Mouse (Mus musculus): ENCODE data around the gene Zfr. TPM values are rescaled to one million over a fixed set of nuclear protein-coding genes. Genes with fewer than 3 reads are reported as not detected.
"Not testable (repeated sequence)": the region's sequence is repeated elsewhere in the genome, so short reads cannot be mapped to it uniquely, and the experiment has no call there.

The Zfr gene
- polyA plus RNA-seq, 1 experiment from 2014 or later, result 128 TPM

DNA sequence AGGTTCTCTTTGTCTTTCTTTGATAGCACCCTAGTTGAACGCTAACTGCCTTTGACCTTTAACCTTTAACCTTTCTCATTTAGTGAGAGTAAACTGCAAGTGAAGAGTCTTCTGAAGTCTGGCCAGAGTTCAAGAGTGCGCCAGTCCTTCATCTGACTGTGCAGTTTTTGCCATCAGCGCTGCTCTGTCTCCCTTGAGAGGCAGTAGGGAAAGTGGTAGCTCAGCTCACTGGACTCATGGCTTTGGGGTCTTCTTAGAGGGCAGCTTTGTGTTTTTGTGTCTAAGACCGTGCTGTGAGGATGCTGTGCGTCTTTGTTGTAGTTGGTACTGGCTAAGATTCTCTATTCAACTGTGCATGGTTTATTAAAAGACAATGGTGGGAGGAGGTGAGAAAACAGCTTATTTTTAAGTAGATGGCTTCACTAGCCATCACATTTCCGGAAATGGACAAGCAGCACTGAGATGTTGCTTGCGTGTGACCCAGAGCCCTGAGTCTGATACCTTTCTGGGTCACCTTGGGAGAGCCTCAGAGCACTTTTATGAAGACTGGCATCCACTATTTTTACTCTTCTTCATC lies 89.1 kb downstream of the Zfr start:
- Histone ChIP-seq H3K27ac (no peak overlapping the region), H3K4me2 (peak overlapping the region; percentile 63; the same call in 1 of the 2 replicates), H3K27me3 (no peaks in the 10 kb centered on the region), H3K4me3 (no peak overlapping the region), H3K9me3 (no peaks in the 10 kb centered on the region), H3K4me1 (peaks cover 27% of the 10 kb centered on the region), H3K9ac (no peak overlapping the region), H3K36me3 (no peaks in the 10 kb centered on the region)
- WGBS, result 80% methylated on average over 7 of the region's 7 CpGs
- no peak for ATAC-seq (ENCODE audit: insufficient number of reproducible peaks, low FRiP score, low TSS enrichment, low read depth)

DNA sequence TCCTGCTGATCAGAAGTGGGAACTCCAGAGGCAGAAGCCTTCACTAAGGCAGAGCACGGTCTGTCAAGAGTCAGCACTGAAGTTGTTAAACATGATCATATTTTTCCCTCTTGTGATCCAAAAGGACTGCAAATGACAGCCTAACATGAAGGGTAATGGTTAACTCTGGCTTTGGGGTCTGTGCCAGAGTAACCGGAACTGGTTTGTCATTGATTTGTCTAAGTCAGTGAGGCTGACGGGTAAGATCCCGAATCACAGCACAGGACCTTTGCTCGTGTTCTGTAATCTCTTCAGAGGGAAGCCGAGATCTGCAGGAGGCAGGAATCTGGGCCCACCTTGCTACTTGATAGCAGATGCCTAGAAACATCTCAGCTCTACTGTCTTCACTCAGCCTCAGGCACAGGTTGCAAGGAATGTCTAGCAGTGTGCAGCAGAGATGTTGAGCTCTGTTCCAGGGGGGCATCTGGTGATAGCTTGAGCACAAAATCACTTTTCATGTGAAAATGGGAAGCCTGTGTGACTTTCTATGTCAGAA lies 90.0 kb downstream of the Zfr start:
- Histone ChIP-seq H3K4me2 (no peak overlapping the region), H3K9ac (no peak overlapping the region), H3K4me3 (no peak overlapping the region), H3K4me1 (peaks cover 27% of the 10 kb centered on the region), H3K27ac (no peak overlapping the region), H3K9me3 (no peaks in the 10 kb centered on the region), H3K36me3 (no peaks in the 10 kb centered on the region), H3K27me3 (no peaks in the 10 kb centered on the region)
- WGBS, result 72% methylated on average over 6 of the region's 6 CpGs
- ATAC-seq (ENCODE audit: insufficient number of reproducible peaks, low FRiP score, low TSS enrichment, low read depth), result no peak

DNA sequence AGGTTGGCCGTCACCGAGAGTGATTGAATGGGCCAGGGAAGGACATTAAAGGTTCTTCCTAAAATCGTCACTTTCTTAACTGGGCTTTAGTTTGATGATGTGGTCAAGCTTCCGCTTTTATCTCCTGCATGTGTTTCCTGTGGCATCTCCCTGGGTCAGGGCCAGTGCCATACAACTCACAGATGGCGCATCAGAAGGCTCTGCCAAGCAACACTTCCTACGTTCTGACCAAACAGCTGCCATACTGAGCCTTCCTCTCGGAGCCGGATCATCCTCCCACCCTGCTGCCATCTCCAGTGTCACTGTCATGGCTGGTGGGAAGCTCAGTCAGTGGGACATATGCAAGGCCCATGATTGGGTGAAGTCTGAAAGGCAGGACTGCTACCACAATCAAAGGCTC lies 93.9 kb downstream of the Zfr start:
- Histone ChIP-seq H3K27me3 (no peaks in the 10 kb centered on the region), H3K9ac (no peak overlapping the region), H3K4me2 (no peak overlapping the region), H3K4me3 (no peak overlapping the region), H3K9me3 (no peaks in the 10 kb centered on the region), H3K27ac (no peak overlapping the region), H3K36me3 (no peaks in the 10 kb centered on the region), H3K4me1 (peaks cover 15% of the 10 kb centered on the region)
- WGBS, result 82% methylated on average over 8 of the region's 8 CpGs
- ATAC-seq (ENCODE audit: insufficient number of reproducible peaks, low FRiP score, low TSS enrichment, low read depth), result no peak

DNA sequence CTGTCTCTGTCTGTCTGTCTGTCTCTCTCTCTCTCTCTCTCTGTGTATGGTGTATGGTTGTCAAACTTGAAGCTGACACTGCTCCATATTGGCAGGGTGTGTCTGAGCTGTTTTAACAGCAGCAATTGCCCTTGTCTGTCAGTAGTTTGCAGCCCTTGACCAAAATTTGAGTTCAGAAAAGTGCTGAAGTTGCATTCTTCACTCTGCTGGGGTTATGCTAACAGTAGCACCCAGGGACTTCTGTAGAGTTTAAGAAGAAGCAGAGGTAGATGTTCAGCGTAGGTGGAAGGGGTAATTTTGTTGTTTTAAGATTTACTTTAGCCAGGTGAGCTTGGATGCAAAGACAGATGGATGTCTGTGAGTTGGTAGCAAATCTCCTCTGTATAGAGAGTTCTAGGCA lies 94.6 kb downstream of the Zfr start:
- Histone ChIP-seq H3K4me1 (peaks cover 11% of the 10 kb centered on the region; the same call in 1 of the 2 replicates), H3K9me3 (no peaks in the 10 kb centered on the region), H3K4me3 (no peak overlapping the region), H3K36me3 (no peaks in the 10 kb centered on the region), H3K27ac (no peak overlapping the region), H3K27me3 (no peaks in the 10 kb centered on the region), H3K9ac (no peak overlapping the region), H3K4me2 (no peak overlapping the region)
- no peak for ATAC-seq (ENCODE audit: insufficient number of reproducible peaks, low FRiP score, low TSS enrichment, low read depth)
- WGBS, result 80% methylated on average over 1 of the region's 1 CpGs

DNA sequence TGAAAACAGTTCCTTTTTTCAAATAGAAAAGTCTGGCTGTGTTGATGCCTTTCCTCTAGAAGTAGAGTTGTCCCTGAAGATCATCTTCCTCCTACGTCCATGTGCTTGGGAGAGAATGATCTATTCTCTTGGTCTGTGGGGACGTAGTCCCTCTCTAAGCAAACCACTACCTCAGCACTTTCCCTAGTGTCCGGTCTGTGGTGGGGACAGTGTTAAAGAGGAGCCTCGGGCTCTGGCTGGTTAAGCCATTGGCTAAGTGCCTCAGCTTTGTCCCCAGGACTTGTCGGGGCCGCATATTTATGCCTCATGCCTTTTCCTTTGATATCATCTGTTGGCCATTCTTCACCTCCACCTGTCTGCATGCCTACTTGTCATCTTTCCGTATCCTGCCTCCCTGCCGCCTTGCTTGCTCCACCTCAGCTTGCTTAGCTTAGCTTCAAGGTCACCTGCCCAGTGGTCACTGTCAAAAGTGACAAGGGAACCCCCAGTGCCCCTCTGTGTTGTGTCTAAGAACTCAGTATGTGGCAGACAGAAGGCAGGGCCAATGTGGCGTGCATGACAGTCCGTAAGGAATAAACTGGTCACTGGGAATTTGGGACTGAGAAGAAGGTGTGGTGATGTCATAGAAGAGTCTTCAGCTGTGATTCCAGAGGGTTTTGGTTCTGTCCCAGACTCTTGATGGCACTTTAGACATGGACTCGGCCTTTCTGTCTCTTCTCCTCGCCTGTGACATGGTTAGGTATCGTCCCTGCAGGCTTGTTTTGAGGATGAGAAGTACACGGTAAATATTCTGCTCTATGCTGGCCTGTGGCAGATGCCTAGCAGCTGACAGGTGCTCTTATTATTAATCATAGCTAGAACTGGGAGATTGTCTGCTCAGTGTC lies 97.1 kb downstream of the Zfr start:
- Histone ChIP-seq H3K9me3 (no peaks in the 10 kb centered on the region), H3K27me3 (no peaks in the 10 kb centered on the region), H3K4me2 (no peak overlapping the region), H3K27ac (no peak overlapping the region), H3K4me3 (no peak overlapping the region), H3K36me3 (no peaks in the 10 kb centered on the region), H3K9ac (no peak overlapping the region), H3K4me1 (peaks cover 12% of the 10 kb centered on the region; the same call in 1 of the 2 replicates)
- 79% methylated on average over 14 of the region's 14 CpGs for WGBS
- no peak for ATAC-seq (ENCODE audit: insufficient number of reproducible peaks, low FRiP score, low TSS enrichment, low read depth)

DNA sequence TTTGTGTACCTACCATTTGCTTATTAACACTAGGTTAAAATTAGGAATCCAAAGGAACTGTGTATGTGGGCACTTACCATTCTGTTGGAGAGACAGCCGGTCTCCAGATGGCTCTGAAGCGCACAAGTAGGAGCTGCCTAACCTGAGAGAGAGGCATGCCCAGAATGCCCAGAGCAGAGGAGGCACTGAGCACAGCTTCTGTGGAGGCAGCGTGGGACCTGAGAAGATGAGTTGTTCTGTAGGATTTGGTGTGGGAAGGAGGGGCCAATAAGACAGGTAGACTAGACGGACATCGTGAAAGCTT lies 97.7 kb downstream of the Zfr start:
- H3K9ac ChIP-seq, result no peak overlapping the region
- 88% methylated on average over 5 of the region's 5 CpGs for WGBS
- no peak for ATAC-seq (ENCODE audit: insufficient number of reproducible peaks, low FRiP score, low TSS enrichment, low read depth)
- no peaks in the 10 kb centered on the region for H3K36me3 ChIP-seq
- peaks cover 12% of the 10 kb centered on the region; the same call in 1 of the 2 replicates for H3K4me1 ChIP-seq
- H3K9me3 ChIP-seq, result no peaks in the 10 kb centered on the region
- no peaks in the 10 kb centered on the region for H3K27me3 ChIP-seq
- H3K27ac ChIP-seq, result no peak overlapping the region
- no peak overlapping the region for H3K4me2 ChIP-seq
- H3K4me3 ChIP-seq, result no peak overlapping the region

DNA sequence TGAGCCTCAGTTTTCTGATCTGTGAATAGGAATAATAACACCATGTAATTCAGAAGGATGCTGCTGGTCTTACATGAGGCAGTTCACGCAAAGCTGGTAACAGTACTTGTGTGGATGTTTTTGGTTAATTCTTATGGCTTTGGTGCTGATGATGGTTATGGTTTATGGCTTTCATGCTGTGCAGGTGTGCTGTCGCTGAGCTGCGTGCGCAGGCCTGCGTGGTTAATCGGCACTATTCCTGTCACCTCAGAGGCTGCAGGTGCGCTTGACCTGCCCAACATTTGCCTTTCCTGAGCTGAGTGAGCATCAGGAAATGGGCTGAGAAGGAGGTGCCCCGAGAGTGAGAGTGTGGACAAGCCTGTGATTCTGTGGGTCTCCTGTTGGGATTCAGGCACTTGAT lies 98.5 kb downstream of the Zfr start:
- no peaks in the 10 kb centered on the region for H3K9me3 ChIP-seq
- no peak for ATAC-seq (ENCODE audit: insufficient number of reproducible peaks, low FRiP score, low TSS enrichment, low read depth)
- H3K4me3 ChIP-seq, result no peak overlapping the region
- no peaks in the 10 kb centered on the region for H3K27me3 ChIP-seq
- no peak overlapping the region for H3K9ac ChIP-seq
- H3K4me1 ChIP-seq, result peaks cover 14% of the 10 kb centered on the region; the same call in 1 of the 2 replicates
- H3K4me2 ChIP-seq, result no peak overlapping the region
- H3K36me3 ChIP-seq, result no peaks in the 10 kb centered on the region
- H3K27ac ChIP-seq, result no peak overlapping the region
- 73% methylated on average over 8 of the region's 8 CpGs for WGBS

DNA sequence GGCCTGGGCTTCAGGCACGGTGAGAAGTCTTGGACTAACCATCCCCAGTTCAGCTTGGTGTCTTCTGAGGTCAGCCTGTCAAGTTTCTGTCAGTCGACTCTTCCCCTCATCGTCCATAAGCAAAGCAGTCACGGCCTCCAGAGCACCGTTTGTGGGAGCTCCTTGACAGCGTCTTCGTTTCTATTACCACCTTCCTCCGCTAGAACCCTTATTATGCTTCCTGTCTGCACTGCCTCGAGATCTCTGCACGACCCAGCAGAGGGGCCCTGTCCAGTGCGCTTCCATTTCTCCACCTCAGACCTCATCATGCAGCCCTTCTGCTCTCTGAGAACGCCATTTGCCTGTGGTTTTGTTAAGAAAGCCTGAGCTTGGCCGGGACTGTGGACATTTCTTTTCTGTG lies 99.2 kb downstream of the Zfr start:
- ATAC-seq (ENCODE audit: insufficient number of reproducible peaks, low FRiP score, low TSS enrichment, low read depth), result no peak
- Histone ChIP-seq H3K4me3 (no peak overlapping the region), H3K27me3 (no peaks in the 10 kb centered on the region), H3K27ac (no peak overlapping the region), H3K9me3 (no peaks in the 10 kb centered on the region), H3K36me3 (no peaks in the 10 kb centered on the region), H3K4me2 (no peak overlapping the region), H3K4me1 (peaks cover 18% of the 10 kb centered on the region), H3K9ac (no peak overlapping the region)
- 80% methylated on average over 13 of the region's 13 CpGs for WGBS

DNA sequence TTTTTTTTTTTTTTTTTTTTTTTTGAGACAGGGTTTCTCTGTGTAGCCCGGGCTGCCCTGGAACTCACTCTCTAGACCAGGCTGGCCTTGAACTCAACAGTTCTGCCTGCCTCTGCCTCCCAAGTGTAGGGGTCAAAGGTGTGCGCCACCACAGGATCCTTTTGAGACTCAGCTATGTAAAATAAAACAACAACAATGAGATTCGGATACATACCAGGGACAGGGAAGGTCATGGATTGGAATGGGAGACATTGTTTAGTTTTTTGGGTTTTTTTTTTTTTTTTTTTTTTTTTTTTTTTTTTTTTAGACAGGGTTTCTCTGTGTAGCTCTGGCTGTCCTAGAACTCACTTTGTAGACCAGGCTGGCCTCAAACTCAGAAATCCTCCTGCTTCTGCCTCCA lies 99.7 kb downstream of the Zfr start:
- WGBS, result 94% methylated on average over 3 of the region's 3 CpGs
- not testable (repeated sequence) for H3K27me3 ChIP-seq; H3K4me2 ChIP-seq; ATAC-seq (ENCODE audit: insufficient number of reproducible peaks, low FRiP score, low TSS enrichment, low read depth); H3K9me3 ChIP-seq; H3K27ac ChIP-seq; H3K4me3 ChIP-seq; H3K36me3 ChIP-seq; H3K9ac ChIP-seq
- peaks cover 20% of the 10 kb centered on the region for H3K4me1 ChIP-seq

DNA sequence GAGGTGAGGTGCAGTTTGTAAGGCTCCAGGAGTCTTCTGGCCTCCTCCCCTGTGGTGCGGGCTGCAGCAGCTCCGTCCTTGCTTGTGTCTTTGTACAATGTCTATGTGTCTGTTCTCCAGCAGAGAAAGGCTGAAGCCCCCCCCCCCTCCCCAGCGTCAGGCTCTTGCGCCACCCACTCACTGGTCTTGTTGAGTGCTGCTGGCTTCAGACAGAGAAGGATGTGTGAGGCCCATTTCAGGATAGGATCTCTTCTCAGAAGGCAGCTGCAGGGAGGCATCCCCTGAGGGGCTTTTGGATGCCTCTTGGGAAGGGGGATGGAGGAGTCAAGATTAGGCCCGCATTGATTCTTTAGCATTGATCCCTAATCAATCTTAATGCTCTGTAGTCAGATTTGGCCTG lies 100.2 kb downstream of the Zfr start:
- Histone ChIP-seq H3K27me3 (no peaks in the 10 kb centered on the region), H3K9me3 (no peaks in the 10 kb centered on the region), H3K4me3 (no peak overlapping the region), H3K27ac (no peak overlapping the region), H3K4me1 (peaks cover 23% of the 10 kb centered on the region), H3K36me3 (no peaks in the 10 kb centered on the region), H3K4me2 (no peak overlapping the region), H3K9ac (no peak overlapping the region)
- 71% methylated on average over 5 of the region's 5 CpGs for WGBS
- ATAC-seq (ENCODE audit: insufficient number of reproducible peaks, low FRiP score, low TSS enrichment, low read depth), result no peak

DNA sequence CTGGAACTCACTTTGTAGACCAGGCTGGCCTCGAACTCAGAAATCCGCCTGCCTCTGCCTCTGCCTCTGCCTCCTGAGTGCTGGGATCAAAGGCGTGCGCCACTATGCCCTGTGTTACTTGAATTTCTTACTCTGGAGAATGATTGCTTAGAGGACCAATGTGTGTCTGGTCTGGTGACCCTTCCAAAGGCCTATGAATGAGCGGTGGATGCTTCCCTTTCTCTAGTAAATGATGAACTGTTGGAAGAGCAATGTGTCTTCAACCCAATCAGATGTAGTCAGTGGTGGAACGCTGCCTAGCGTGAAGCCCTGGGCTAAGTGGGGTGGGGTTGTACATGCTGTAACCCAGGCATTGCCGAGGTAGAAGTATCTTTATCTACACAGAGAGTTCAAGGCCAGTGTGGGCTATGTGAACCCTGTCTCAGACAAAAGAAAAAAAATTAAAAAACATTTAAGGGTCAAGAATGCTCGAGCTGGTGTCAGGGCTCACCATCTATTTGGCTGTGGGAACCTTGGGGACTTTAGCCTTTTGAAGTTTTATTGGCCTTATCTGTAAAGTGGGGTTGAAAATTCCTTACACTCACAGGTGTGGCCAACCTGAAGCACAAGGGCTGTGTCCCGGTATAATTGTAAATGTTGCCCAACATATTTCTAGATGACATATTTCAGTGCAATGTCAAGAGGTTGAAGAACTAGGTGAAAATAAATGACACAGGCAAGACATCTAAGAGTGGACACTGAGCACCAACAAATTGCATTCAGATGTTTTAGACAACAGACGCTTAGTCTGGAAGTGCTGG lies 101.2 kb downstream of the Zfr start:
- H3K4me2 ChIP-seq, result no peak overlapping the region
- H3K9ac ChIP-seq, result no peak overlapping the region
- H3K4me1 ChIP-seq, result peaks cover 23% of the 10 kb centered on the region
- H3K4me3 ChIP-seq, result no peak overlapping the region
- H3K27ac ChIP-seq, result no peak overlapping the region
- no peaks in the 10 kb centered on the region for H3K27me3 ChIP-seq
- no peaks in the 10 kb centered on the region for H3K9me3 ChIP-seq
- WGBS, result 76% methylated on average over 11 of the region's 11 CpGs
- no peak for ATAC-seq (ENCODE audit: insufficient number of reproducible peaks, low FRiP score, low TSS enrichment, low read depth)
- H3K36me3 ChIP-seq, result no peaks in the 10 kb centered on the region

DNA sequence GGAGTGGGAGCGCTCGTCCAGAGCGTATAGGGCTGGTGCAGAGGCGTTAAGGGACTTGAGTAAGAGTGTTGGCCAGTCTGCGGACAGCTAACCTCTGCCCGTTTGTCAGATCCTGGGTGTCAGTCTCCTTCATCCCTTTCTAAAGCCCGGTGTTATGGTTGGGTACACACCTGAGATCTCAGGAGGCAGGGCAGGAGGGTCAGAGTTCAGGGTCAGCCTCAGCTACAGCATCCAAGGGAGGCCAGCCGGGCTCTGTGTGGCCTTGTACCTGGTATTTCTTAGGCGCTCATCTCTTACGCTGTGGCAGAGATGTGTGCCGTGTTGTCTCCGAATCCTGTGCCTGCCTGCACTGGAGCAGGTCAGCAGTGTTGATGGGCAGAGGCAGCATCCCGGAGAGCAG lies 103.5 kb downstream of the Zfr start:
- H3K27ac ChIP-seq, result no peak overlapping the region
- H3K4me3 ChIP-seq, result no peak overlapping the region
- no peaks in the 10 kb centered on the region for H3K27me3 ChIP-seq
- 90% methylated on average over 13 of the region's 13 CpGs for WGBS
- no peaks in the 10 kb centered on the region for H3K9me3 ChIP-seq
- no peak overlapping the region for H3K4me2 ChIP-seq
- H3K36me3 ChIP-seq, result no peaks in the 10 kb centered on the region
- no peak overlapping the region for H3K9ac ChIP-seq
- H3K4me1 ChIP-seq, result peaks cover 19% of the 10 kb centered on the region
- ATAC-seq (ENCODE audit: insufficient number of reproducible peaks, low FRiP score, low TSS enrichment, low read depth), result no peak
